Mouse (Mus musculus) liver, postnatal 0 days (tissue): ENCODE measurements at regions not wholly inside any gene's neighbourhood (a gene's known extent, or its start where the extent isn't known, plus 50 kb on each side); places are given as distances from the start of the nearest gene placed in this dataset.

ENCODE experiments used
- CTCF ChIP-seq: sonication (generic); IDR thresholded peaks from 2 replicates; pipeline ENCODE4 v1.5.1; 2016; ENCODE audit warnings: antibody characterized with exemption, low read depth
- EP300 ChIP-seq: IDR thresholded peaks from 2 replicates; pipeline ENCODE4 v1.6.1; 2016; ENCODE audit warnings: antibody characterized with exemption, low read depth, mild to moderate bottlenecking

GRCm38 (mm10) chr8:6179602-6180001 is 1074.5 kb upstream of the Slc10a2 start:
- TF ChIP-seq CTCF = no peak
- no peak for TF ChIP-seq EP300
